Mouse (Mus musculus): ENCODE data around the gene Acp5.

- no peak for TF ChIP-seq USF1 (IDR thresholded peaks at IDR 0.05; ENCODE audit: low read depth)
- no peak for TF ChIP-seq CTCF (IDR thresholded peaks at IDR 0.05; ENCODE audit: control insufficient read depth, insufficient read depth, insufficient read length)
- no peak for TF ChIP-seq MAX (IDR thresholded peaks at IDR 0.05)
Measured at GRCm38 (mm10) chr9:22136765-22137547, 1.4 kb upstream of the Acp5 start.
